Mouse (Mus musculus): ENCODE measurements around the gene Gapvd1.

Gapvd1 gene

GRCm38 (mm10) chr2:34708675-34709074, 46.4 kb downstream of the Gapvd1 start:
- no peak for DNase-seq

GRCm38 (mm10) chr2:34696592-34696991, 58.4 kb downstream of the Gapvd1 start:
- DNase-seq = no peak

GRCm38 (mm10) chr2:34692861-34693260, 62.2 kb downstream of the Gapvd1 start:
- no peak for DNase-seq

- DNase-seq = no peak
These were observed 70.8 kb downstream of the Gapvd1 start for GRCm38 (mm10) chr2:34684076-34684870.

- no peak for DNase-seq
These were observed 77.1 kb downstream of the Gapvd1 start for GRCm38 (mm10) chr2:34677976-34678375.

GRCm38 (mm10) chr2:34677061-34677460, 78.0 kb downstream of the Gapvd1 start:
- DNase-seq = no peak

- DNase-seq = peak; percentile 14
These were observed 81.2 kb downstream of the Gapvd1 start for GRCm38 (mm10) chr2:34673846-34674245.

GRCm38 (mm10) chr2:34671385-34672026, 83.5 kb downstream of the Gapvd1 start:
- peak; percentile 69 for DNase-seq

- no peak for DNase-seq
These were observed 84.6 kb downstream of the Gapvd1 start for GRCm38 (mm10) chr2:34670470-34670869.

- DNase-seq = no peak
These were observed 85.8 kb downstream of the Gapvd1 start for GRCm38 (mm10) chr2:34669203-34669746.

- no peak for DNase-seq
These were observed 86.4 kb downstream of the Gapvd1 start for GRCm38 (mm10) chr2:34668440-34669191.

GRCm38 (mm10) chr2:34667820-34668219, 87.2 kb downstream of the Gapvd1 start:
- DNase-seq = no peak

- DNase-seq = no peak
These were observed 107.6 kb downstream of the Gapvd1 start for GRCm38 (mm10) chr2:34647410-34647809.

- DNase-seq = no peak
These were observed 108.5 kb downstream of the Gapvd1 start for GRCm38 (mm10) chr2:34646541-34646865.

- DNase-seq = peak; percentile 46
These were observed 109.0 kb downstream of the Gapvd1 start for GRCm38 (mm10) chr2:34645851-34646540.

GRCm38 (mm10) chr2:34644571-34645526, 110.2 kb downstream of the Gapvd1 start:
- DNase-seq = no peak

- peak; percentile 38 for DNase-seq
These were observed 112.7 kb downstream of the Gapvd1 start for GRCm38 (mm10) chr2:34642351-34642750.

GRCm38 (mm10) chr2:34639725-34640124, 115.3 kb downstream of the Gapvd1 start:
- DNase-seq = no peak

GRCm38 (mm10) chr2:34638955-34639650, 115.9 kb downstream of the Gapvd1 start:
- DNase-seq = peak; percentile 96

GRCm38 (mm10) chr2:34635249-34636165, 119.5 kb downstream of the Gapvd1 start:
- DNase-seq = no peak
